Mouse (Mus musculus): Measurements from ENCODE around the gene Gm43064. TPM values are rescaled to one million over a fixed set of nuclear protein-coding genes. Genes with fewer than 3 reads are reported as not detected.

The Gm43064 gene
- total RNA-seq, 2 experiments from 2014 or later, result 0.49 TPM; not detected in 1

DNA sequence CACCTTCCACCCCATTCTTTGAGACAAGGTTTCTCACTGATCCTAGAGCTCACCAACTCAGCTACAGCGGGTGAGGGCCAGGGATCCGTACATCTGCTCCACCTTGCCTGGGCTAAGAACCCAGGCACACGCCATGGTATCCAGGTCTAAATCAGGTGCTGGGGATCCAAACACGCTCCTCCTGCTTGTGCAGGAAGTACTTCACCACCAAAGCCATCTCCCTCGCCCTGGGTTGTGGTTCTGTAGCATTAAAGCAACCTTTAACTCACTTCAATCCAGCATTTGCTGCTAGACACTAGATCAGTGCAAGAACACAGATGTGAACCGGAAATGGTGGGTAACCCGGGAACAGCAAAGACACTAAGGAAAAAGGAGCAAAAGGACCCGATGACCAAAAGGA is 42.5 kb downstream of the Gm43064 start:
- DNase-seq, result no peak
- intact Hi-C loops (cut with DNase I), result no loop called here

DNA sequence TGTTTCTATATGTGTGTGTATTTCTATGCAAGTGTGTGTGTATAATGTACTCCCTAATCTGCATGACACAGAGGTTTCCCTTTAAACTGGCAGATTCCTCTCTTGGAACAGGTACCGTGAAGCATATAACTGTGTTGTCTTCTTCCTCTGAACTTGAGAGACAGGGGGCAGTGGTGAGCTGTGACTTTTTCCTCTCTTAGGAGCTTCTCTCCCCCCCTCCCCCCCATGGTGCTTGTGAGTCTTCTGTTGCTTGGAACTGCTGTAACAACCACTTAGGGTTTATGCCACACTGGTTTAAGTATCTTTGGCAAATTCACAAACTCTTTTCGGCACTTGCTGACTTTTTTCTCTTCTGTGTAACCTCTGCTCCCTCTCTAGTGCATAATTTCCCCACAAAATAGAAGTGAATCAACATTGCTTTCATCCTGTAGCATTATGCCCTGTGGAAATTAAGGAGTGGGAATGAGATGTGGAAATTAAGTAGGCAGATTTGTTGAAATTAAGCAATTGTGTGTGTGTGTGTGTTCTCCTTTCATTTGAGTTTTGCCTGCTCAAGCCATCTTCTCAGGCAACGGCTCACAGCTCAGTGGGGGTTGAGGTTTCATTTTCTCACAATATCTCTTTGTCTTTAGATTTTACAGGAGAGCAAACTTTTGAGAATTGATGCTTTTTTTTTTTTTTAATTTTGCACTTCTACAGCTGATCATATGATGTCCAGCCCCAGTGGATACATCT is 43.4 kb downstream of the Gm43064 start:
- intact Hi-C loops (cut with DNase I), result no loop called here
- peak in 1 of 2 experiments; percentile 12 for DNase-seq

DNA sequence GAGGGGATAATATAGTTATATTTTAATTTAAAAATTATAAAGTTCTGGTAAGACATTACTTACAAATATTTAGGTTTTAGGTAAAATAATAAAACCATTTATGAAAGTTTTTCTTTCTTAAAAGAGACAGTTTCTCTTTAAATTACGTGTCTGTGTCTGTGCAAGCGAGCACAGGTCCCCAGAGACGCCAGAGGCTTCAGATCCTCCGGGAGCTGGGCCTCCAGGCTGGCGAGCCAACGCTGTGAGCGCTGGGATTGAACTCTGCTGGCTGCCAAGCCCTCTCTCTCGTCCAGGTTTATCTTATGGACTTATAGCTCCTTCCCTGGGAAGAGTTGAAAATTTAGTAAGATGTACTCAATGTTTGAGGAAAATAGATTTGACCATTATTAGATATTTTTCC is 44.4 kb downstream of the Gm43064 start:
- no peak for DNase-seq

DNA sequence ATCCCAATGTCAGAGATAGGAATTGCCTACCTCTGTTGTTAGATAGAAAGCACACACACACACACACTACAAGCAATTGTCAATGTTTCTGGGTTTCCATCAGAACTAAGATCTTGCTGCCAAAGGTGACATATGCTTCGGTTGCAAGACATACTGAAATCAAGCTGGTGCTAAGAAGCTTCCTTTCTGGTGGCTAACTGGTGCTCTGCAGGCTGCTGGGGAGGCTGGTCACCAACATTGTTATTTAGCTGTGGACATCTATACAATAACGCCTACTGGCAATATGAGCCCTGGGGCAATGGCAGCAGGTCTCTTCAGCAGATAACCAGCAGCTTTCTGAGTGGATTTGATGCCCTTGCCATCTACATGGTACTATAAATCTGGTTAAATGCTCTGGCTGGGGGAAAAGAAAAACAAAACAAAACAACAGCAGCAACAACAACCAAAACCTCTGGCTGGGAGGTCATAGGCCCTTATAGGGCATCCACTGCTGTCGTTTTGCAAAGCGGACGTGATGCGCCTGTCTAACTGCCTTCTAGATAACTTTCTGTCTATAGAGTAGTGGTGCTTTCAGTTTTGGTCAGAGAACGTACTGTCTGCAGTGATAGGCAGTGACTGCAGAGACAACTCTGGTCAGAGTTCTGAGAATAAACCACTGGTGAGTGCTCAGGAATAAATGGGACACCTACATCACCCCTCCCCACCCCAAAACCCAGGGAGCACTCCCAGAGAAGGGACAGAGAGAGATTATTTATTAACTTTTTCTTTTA is 47.8 kb downstream of the Gm43064 start:
- intact Hi-C loops (cut with DNase I), result no loop called here
- no peak for DNase-seq

More for the DNA sequence above, 44.4 kb downstream of the Gm43064 start:
- intact Hi-C loops (cut with DNase I), result no loop called here

DNA sequence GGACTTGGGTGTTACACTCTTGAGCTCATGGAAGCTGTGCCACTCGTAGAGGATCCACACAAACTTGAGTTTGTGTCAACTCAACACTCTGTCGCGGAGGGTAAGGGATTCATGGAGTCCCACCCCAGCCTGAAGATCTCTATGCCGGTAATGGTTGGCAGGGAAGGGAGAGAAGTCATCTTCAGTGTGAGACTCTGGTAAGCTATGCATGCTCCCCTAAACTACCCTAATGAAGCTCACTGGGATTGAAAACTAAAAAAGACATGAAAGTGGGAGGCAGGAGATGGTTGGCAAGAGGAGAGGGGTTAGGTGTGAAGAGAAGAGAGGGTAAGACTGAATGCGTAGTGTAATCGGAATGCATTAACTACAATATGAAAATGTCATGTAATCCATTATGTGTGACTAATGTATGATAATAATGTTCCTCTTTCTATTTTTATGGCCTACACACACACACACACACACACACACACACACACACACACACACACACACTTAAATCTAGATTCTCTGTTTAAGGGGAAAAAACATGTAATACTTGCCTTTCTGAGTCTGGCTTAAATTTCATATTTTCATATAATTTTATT is 48.7 kb downstream of the Gm43064 start:
- intact Hi-C loops (cut with DNase I), result no loop called here
- no peak for DNase-seq

DNA sequence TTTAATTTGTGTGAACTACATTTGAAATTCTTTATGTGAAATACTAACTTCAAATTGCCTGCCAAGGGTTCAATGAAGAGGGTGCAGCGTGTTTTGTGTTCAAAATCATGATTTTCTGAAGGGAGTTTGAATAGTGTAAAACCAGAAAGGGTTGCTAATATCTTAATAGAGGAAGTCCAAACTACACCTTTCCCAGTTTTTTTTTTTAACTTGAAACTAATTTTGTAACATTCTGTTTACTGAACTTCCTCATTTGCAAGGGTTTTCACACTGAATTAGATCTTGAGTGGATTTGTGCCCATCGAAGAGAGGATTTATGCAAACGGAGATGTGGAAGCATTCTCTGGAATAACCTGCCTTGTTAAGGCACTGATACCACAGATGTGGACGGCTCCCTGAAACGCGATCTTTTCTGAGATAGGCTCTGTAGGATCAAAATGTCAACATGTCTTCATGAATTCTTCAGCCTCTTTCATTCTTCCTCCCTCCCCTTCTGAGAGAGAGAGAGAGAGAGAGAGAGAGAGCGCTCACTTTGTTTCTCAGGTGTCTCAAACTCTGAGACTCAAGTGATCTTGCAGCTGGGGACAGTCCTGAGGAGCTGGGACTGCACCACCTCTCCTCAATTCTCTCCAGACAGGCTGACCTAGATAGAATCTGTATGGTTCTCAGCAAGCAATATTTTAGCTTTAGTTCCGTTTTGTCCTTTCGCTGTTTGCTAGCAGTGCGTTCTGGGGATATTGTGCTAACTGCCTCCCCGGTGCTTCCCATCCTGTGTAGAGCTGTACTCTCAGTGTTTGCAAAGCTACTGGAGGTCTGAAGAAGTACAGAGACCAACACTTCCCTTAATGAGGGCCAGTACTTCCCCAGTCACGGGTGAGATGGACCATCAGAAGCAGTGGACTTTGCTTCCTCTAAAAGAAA is 49.8 kb downstream of the Gm43064 start, which contains the start of gene Ptpn22:
TSS of gene Ptpn22 (plus strand) at position 915 of the 921 bp plus-strand sequence.
- intact Hi-C loops (cut with DNase I), result no loop called here
- DNase-seq, result no peak

DNA sequence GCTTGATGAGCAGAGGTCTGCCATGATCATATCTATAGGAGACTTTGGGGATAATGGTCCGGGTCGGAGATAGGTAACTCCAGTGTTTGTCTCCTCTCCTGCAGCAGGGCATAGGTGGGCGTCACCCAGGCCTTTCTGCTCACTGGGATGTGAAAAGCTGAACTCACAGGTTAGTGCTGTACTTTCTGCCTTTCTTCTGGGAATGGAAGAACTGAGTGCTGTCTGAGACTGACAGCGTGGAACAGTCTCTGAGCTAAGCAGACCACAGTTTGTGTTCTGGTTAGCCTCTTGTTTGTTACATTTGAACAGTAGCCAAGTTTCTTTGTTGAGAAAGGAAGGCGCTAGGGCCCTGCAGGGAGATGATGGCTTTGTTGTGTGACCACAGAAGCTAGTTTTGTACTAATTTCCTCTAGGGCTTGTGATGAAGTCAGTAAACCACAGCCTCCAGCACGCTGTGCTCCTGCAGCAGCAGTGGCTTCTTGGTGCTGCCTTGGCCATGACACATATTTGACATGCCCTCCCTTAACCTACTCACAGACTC is 50.5 kb downstream of the Gm43064 start:
- no peak for DNase-seq
- intact Hi-C loops (cut with DNase I), result no loop called here

DNA sequence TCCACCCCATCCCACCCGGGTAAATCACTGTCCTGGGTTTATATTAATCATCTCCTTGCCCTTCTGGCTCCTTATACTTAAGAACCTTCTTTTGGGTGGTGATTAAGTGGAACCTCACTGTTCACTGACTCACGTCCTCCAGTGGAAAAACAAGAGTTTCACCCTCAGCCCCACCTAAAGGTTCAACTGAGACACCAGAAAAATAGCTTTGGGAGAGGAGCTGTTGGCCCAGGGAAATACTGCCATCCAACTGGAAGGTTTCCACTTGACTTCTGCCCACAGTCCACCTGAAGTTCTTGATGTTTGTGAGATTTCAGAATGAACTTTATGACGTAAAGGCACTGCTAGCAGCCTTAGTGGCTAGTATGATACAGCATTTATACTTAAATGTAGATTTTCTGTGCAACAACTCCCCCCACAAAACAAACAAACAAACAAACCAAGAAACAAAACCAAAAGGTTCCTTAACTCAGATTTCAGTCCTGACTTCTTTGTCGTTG is 53.4 kb downstream of the Gm43064 start:
- DNase-seq, result no peak
- intact Hi-C loops (cut with DNase I), result no loop called here

DNA sequence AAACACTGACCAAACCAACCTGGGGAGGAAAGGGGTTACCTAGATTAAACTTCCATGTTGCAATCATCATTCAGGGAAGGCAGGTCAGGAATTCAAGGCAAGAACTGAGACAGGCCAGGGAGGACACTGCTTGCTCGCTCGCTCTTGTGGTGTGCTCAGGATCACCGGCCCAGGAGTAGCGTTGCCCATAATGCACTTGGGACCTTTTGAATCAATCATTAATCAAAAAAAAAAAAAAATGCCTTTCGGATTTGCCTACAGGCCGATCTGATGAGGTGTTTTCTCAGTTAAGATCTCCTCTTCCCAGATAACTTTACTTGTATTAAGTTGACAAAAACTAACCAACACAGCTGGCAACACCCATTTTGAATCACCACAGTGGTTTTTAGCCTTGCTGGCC is 54.8 kb downstream of the Gm43064 start:
- intact Hi-C loops (cut with DNase I), result no loop called here
- DNase-seq, result no peak

DNA sequence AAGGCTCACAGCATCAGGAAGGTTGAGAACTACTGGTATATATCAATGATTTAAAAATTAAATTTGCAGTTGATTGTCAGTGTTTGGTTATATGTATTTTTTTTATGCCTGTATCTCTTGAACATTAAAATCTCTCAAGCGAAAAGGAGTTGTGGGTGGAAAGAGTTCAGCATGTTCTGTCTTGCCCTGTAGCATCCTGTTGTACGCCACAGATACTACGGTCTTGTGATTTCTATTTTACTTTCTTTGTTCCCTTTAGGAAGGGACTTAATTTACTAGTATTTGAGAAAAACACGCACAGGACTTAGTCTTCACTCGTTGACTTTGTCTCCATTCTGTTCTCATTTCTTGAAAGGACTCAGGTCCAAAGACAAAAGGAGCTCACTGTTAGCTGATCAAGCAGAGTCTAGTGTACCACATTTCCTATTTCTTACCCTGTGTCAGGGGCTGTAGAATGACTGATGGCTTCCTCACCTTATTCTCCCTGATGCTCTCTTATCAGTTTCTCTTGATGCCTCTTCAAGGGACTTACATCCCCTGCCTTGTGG is 58.1 kb downstream of the Gm43064 start:
- no peak for DNase-seq
- intact Hi-C loops (cut with DNase I), result no loop called here

DNA sequence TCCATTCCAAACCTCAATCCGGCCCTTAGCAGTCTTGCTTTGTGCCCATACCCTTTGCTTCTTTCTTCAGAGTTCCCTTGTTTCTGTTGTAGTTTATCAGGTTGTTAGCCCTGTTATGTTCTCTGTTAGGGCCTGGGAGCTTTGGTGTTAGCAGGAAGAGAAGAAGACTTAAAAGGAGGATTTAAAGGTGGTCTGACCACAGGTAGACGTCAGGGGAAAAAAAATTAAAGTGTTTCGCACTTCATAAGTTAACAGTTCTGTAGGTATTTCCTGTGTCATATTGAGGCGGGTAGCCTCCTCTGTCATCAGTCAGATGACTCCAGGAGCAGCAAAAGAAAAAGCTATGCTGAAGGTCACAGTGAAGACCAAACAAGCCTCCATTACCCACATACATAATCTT is 58.6 kb downstream of the Gm43064 start:
- no peak for DNase-seq
- intact Hi-C loops (cut with DNase I), result no loop called here

DNA sequence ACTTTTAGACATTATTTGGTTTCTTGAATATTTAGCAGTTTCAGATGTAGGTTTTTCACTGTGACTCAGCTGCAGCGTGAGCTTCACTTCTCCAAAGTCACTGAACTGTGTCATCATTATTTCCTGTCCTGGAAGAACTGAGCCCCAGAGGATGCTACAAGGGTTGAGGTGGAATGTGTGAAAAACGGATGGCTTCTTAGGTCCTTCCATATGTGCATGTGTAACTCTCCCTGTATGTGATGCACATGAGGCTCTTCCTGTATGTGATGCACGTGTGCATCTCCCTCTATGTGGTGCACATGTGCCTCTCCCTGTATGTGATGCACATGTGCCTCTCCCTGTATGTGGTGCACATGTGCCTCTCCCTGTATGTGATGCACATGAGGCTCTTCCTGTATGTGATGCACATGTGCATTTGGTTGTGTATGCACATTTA is 63.3 kb downstream of the Gm43064 start:
- intact Hi-C loops (cut with DNase I), result no loop called here
- no peak for DNase-seq

DNA sequence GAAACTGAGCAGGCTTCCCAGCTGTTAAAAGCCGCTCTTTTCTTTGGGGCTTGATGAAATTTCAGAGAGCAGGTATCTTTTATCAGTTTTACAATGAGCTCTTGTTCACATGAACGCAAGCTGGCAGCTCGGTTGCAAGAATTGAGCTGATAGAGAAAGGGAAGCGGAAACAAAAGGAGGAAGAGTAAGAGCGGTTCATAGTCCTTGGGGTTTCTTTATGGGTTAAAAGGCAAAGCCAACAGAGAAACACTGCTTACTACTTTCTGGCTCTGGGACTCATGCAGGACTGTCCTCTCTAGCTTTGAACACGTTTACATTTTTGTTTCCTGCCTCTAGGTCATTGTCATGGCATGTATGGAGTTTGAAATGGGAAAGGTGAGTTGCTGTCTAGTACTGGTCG is 65.0 kb downstream of the Gm43064 start:
- DNase-seq, result no peak
- intact Hi-C loops (cut with DNase I), result no loop called here

DNA sequence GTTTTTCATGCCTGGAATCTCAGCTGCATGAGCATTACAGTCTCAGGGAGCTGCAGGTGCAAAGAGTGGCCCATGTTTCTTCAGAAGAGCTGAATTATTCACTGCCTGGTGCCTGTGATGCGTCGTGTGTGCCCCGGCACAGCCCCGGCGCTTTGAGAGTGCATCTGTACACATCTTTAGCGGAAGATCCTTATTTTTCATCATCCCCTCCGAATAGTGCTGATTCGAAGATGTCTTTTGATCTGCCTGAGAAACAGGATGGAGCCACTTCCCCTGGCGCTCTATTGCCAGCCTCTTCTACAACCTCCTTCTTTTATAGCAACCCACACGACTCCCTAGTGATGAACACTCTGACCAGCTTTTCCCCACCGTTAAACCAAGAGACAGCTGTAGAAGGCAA is 76.6 kb downstream of the Gm43064 start:
- no peak for DNase-seq

DNA sequence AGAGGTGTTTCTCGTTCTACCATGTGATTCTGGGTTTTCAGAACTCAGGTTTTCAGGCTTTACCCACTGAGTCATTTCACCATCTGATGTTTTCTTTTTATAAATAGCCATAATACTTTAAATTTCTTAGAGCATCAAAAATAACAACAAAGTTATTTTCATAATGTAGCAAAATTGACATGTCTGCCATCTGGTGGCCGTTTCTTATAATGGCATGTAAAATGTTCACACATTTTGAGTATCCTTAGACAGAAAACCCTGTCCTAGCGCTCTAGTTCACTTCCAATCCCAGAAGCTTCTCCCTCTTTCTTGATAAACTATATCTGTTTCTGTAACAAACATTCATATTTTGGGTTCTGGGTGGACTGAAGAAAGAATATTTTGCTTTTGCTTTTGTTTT is 78.2 kb downstream of the Gm43064 start:
- DNase-seq, result no peak
- intact Hi-C loops (cut with DNase I), result loop anchor here (10.0 kb wide), 1 partner anchor 503 kb away; no protein-coding TSS in a partner anchor

More for the DNA sequence above, 76.6 kb downstream of the Gm43064 start:
- intact Hi-C loops (cut with DNase I), result loop anchor here (10.0 kb wide), 1 partner anchor 501 kb away; no protein-coding TSS in a partner anchor

Measured in gastrocnemius, postnatal 36 days (tissue).